Mouse (Mus musculus) cerebellum, postnatal 4 days (tissue): ENCODE measurements around the gene Nox1.

Experiments used
- DNase-seq, 2 experiments: peaks; one replicate each; pipeline ENCODE4 v3.0.0; 2022; ENCODE audit warnings: low spot score in 2 of 2, mixed read lengths in 1 of 2

Nox1 gene

GRCm38 (mm10) chrX:134128549-134128948 is 93.2 kb downstream of the Nox1 start:
- DNase-seq = no peak

GRCm38 (mm10) chrX:134116417-134116816 is 105.3 kb downstream of the Nox1 start:
- no peak for DNase-seq

- no peak for DNase-seq
Observed at GRCm38 (mm10) chrX:134111767-134112166, 110.0 kb downstream of the Nox1 start.

DNA sequence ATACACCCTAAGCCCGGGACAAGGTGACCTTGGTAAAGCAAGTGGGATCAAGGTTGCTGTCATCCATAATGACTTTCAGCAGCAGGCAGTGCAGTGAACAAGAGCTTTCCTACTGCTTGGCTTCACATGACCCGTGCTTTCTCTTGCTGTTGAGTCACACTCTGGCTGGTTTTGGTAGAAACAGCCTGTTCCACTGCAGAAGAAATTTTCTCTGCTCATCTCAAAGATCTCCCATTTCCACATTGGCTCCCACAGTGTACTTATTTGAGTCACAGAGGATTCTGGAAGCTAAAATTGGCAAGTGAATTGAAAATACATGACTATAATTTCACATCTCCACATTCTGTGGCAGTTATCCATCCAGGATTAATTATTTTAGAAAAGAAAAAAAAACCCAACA is 119.1 kb downstream of the Nox1 start:
- DNase-seq = no peak

DNA sequence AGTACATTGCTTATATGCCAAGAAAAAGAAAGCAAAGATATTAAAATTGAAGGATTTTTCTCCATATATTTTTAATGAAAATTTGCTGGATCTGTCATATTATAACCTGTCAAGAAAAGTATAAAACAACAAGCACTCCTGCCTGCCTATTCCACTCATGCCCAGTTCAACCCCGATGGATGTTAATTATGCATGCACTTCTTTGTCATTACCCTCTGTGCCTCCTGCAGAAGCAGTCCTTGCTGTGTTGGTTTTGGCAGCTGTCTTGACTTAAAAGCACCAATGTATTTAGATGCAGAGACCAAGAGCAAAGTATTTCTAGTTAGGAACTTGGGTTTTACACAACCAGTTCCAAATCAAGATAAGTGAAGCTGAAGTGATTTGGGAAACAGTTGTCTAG is 136.3 kb downstream of the Nox1 start:
- DNase-seq = no peak

DNA sequence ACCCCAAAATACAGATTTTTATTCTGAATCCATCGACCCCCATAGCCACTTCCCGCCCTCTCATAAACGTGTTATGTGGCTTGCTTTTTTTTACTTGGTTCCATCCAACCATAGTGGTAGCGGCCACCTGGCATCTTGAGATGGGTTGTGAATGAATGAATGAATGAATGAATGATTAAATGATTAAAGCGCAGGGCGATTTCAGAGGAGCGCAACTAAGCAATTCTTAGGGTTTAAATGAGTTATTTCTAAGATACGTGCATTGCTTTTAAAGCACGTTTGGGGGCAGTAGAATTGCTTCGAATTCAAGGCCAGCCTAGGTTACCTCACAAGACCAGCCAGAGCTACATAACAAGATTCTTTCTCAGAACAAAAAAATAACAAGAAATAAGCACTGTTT is 162.0 kb downstream of the Nox1 start:
- no peak for DNase-seq

GRCm38 (mm10) chrX:134058987-134059712 is 162.6 kb downstream of the Nox1 start, which contains the start of gene Cstf2:
Gene Cstf2 (plus strand): TSS chrX:134059187.
- peak; percentile 83 to 89 for DNase-seq

- no peak for DNase-seq
Observed at GRCm38 (mm10) chrX:134058040-134058875, 163.5 kb downstream of the Nox1 start.

DNA sequence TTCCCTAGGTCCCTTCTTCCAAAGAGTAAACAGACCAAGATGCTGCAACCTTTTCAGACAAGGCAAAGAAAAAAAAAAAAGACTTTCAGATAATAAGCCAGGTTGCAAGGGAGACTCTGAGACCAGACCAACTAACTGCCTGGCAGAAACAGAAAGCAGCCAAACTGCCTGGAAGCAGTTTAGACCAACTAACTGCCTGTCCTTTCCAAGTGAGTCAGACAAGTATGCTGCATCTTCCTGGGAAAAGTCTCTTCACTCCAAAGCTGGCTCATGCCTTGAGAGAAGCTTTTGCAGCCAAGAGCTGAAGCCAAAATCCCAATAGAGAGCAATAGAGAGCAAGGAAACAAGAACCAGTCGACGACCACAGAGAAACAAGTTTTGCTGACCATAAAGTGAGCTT is 164.9 kb downstream of the Nox1 start:
- no peak for DNase-seq

- DNase-seq = no peak
Observed at GRCm38 (mm10) chrX:134048994-134049393, 172.8 kb downstream of the Nox1 start.
